In the genomic region with DNA sequence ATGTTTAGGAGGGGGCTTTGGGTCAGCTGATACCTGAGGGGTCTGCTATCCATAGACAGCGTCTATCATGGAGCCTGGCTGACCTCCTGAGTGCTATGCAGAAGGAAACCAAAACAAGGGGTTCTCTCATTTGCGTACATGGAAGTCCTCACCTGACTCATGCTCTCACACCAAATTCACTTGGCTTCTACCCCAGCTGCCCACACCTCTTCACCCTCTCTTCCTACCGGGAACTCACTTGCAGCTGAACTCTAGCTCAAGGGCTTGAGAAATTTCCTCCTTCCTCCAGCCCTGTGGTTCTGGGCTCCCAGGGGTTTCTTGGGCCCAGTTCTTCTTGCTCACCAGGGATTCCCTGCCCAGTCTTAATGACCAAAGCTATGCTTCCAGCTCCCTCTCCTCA, we compare ENCODE assay signal across 16 mouse cellular contexts. TPM values are rescaled to one million over a fixed set of nuclear protein-coding genes. Genes with fewer than 3 reads are reported as not detected.
DNase-seq lines count a peak whose midpoint lies in the region; ATAC-seq and TF ChIP-seq lines count a peak whose summit lies in the region.
"Had no signal": no experiment of that assay in that cellular context is flagged by ENCODE, and none has a peak within 500 bp of the region (broad histone marks: within the 10 kb centered on the region; RNA-seq: fewer than 3 reads in every experiment).

No protein-coding gene starts in this region.

- H3K27ac ChIP-seq in liver, embryonic 11.5 days (ENCODE audit: low read depth, low read length) = no peak overlapping the region
- peak overlapping the region; percentile 82 for H3K27ac ChIP-seq in bone marrow macrophage, adult 2 months (ENCODE audit: insufficient read depth, low read depth, low read length)
- no peak overlapping the region for H3K27ac ChIP-seq in intestine, postnatal 0 days (ENCODE audit: low read depth, low read length)
- H3K27ac ChIP-seq in heart, adult 2 months = no peak overlapping the region
- H3K27ac ChIP-seq: forebrain, embryonic 13.5 days; hindbrain, embryonic 13.5 days; kidney, postnatal 0 days; midbrain, embryonic 15.5 days had no signal

- H3K4me2 ChIP-seq in liver, embryonic 11.5 days = peak overlapping the region; percentile 12; the same call in 1 of the 2 replicates
- peak overlapping the region; percentile 28; the same call in 1 of the 2 replicates for H3K4me2 ChIP-seq in intestine, postnatal 0 days (replicated peaks; ENCODE audit: low read depth)
- H3K4me2 ChIP-seq: forebrain, embryonic 13.5 days; hindbrain, embryonic 13.5 days; midbrain, embryonic 15.5 days had no signal

- H3K9ac ChIP-seq in liver, embryonic 11.5 days (ENCODE audit: low read depth, low read length) = no peak overlapping the region
- no peak overlapping the region for H3K9ac ChIP-seq in intestine, postnatal 0 days (ENCODE audit: low read depth, low read length)
- no peak overlapping the region for H3K9ac ChIP-seq in heart, adult 2 months (ENCODE audit: low read depth, low read length)
- H3K9ac ChIP-seq: forebrain, embryonic 13.5 days; hindbrain, embryonic 13.5 days; midbrain, embryonic 15.5 days had no signal

- H3K4me1 ChIP-seq in liver, embryonic 11.5 days (replicated peaks; ENCODE audit: control insufficient read depth, insufficient read depth, low read length) = peaks cover 5% of the 10 kb centered on the region
- peaks cover 38% of the 10 kb centered on the region for H3K4me1 ChIP-seq in bone marrow macrophage, adult 2 months (ENCODE audit: control insufficient read depth, insufficient read depth, low read length)
- H3K4me1 ChIP-seq in intestine, postnatal 0 days (replicated peaks; ENCODE audit: control insufficient read depth, insufficient read depth, low read length) = 0 out of 2 replicates have a peak, but pooled peaks cover 4% of the 10 kb centered on the region
- peaks cover 45% of the 10 kb centered on the region for H3K4me1 ChIP-seq in megakaryocyte, embryonic 14.5 days
- no peaks in the 10 kb centered on the region for H3K4me1 ChIP-seq in heart, adult 2 months (ENCODE audit: control insufficient read depth, insufficient read depth, low read length)
- H3K4me1 ChIP-seq: forebrain, embryonic 13.5 days; hindbrain, embryonic 13.5 days; midbrain, embryonic 15.5 days had no signal

- no peak for TF ChIP-seq POLR2A in bone marrow macrophage, adult 2 months (IDR thresholded peaks at IDR 0.05; ENCODE audit: borderline replicate concordance, low read depth, low read length)
- TF ChIP-seq POLR2A in heart, adult 2 months (IDR thresholded peaks at IDR 0.05; ENCODE audit: insufficient read depth, low read depth, low read length) = no peak

- WGBS in liver, embryonic 11.5 days = 71% methylated on average over 3 of the region's 3 CpGs
- WGBS in intestine, postnatal 0 days = 72% methylated on average over 3 of the region's 3 CpGs
- 60% methylated on average over 3 of the region's 3 CpGs for WGBS in heart, adult 2 months

- ATAC-seq in liver, embryonic 11.5 days (replicated peaks; ENCODE audit: low FRiP score) = no peak
- ATAC-seq in intestine, postnatal 0 days = no peak
- ATAC-seq: activated CD4-positive, CD25-positive, alpha-beta regulatory T cell, adult 4 months; forebrain, embryonic 13.5 days; midbrain, embryonic 15.5 days; Patski had no signal

- no peaks in the 10 kb centered on the region for H3K9me3 ChIP-seq in liver, embryonic 11.5 days (ENCODE audit: control insufficient read depth, low read length)
- no peaks in the 10 kb centered on the region for H3K9me3 ChIP-seq in intestine, postnatal 0 days (ENCODE audit: control insufficient read depth)
- no peaks in the 10 kb centered on the region for H3K9me3 ChIP-seq in megakaryocyte, embryonic 14.5 days
- H3K9me3 ChIP-seq: forebrain, embryonic 13.5 days; hindbrain, embryonic 13.5 days; limb, embryonic 10.5 days; midbrain, embryonic 15.5 days had no signal

- intact Hi-C loops in heart, adult 2 months (cut with DNase I) = no loop called here
- intact Hi-C loops in heart, postnatal 36 days (cut with DNase I) = no loop called here

- no peaks in the 10 kb centered on the region for H3K79me2 ChIP-seq in heart, adult 2 months (replicated peaks; ENCODE audit: control insufficient read depth, insufficient read depth, low read length)

- no peak for TF ChIP-seq EP300 in heart, adult 2 months (IDR thresholded peaks at IDR 0.05; ENCODE audit: insufficient read depth, low read depth, low read length)

- no peaks in the 10 kb centered on the region for H3K36me3 ChIP-seq in liver, embryonic 11.5 days (ENCODE audit: control insufficient read depth, insufficient read depth, low read length)
- H3K36me3 ChIP-seq in intestine, postnatal 0 days (ENCODE audit: control insufficient read depth, insufficient read depth) = no peaks in the 10 kb centered on the region; the same call in 1 of the 2 replicates
- H3K36me3 ChIP-seq in megakaryocyte, embryonic 14.5 days (replicated peaks; ENCODE audit: low read length) = no peaks in the 10 kb centered on the region
- H3K36me3 ChIP-seq in heart, adult 2 months (ENCODE audit: control insufficient read depth, insufficient read depth, low read length) = no peaks in the 10 kb centered on the region
- H3K36me3 ChIP-seq: hindbrain, embryonic 13.5 days; limb, embryonic 10.5 days; midbrain, embryonic 15.5 days had no signal

- no peak overlapping the region for H3K4me3 ChIP-seq in liver, embryonic 11.5 days (ENCODE audit: low read depth, low read length)
- peak overlapping the region; percentile 53 for H3K4me3 ChIP-seq in bone marrow macrophage, adult 2 months (ENCODE audit: insufficient read depth, low read length)
- H3K4me3 ChIP-seq in intestine, postnatal 0 days (ENCODE audit: low read depth, low read length) = no peak overlapping the region
- H3K4me3 ChIP-seq in megakaryocyte, embryonic 14.5 days (replicated peaks) = peak overlapping the region; percentile 87
- H3K4me3 ChIP-seq in heart, adult 2 months = no peak overlapping the region
- H3K4me3 ChIP-seq: forebrain, embryonic 13.5 days; hindbrain, embryonic 13.5 days; limb, embryonic 10.5 days; midbrain, embryonic 15.5 days had no signal

- DNase-seq in liver, embryonic 11.5 days (ENCODE audit: low spot score) = no peak
- DNase-seq in liver = no peak
- no peak for DNase-seq in heart, adult 2 months
- no peak for DNase-seq in heart, postnatal 36 days
- DNase-seq: embryo, embryonic 11 days; kidney, adult 11 months had no signal

- no peaks in the 10 kb centered on the region for H3K27me3 ChIP-seq in liver, embryonic 11.5 days (replicated peaks; ENCODE audit: control insufficient read depth, insufficient read depth, low read length)
- H3K27me3 ChIP-seq in intestine, postnatal 0 days (replicated peaks; ENCODE audit: control insufficient read depth, insufficient read depth, low read length) = no peaks in the 10 kb centered on the region
- H3K27me3 ChIP-seq in megakaryocyte, embryonic 14.5 days (replicated peaks) = peaks cover 48% of the 10 kb centered on the region
- H3K27me3 ChIP-seq in heart, adult 2 months (ENCODE audit: control insufficient read depth, insufficient read depth, low read length) = no peaks in the 10 kb centered on the region
- H3K27me3 ChIP-seq: forebrain, embryonic 13.5 days; hindbrain, embryonic 13.5 days; midbrain, embryonic 15.5 days; Patski had no signal

- TF ChIP-seq CTCF in bone marrow macrophage, adult 2 months (IDR thresholded peaks at IDR 0.05; ENCODE audit: low read depth, low read length) = no peak
- no peak for TF ChIP-seq CTCF in intestine, postnatal 0 days (IDR thresholded peaks at IDR 0.05; ENCODE audit: low read depth)
- TF ChIP-seq CTCF in heart, adult 2 months (IDR thresholded peaks at IDR 0.05) = no peak

RNA-seq across cellular contexts. Expression of a gene that starts 0.6 kb away (rescaled TPM):
- polyA plus RNA-seq in liver, embryonic 11.5 days (2014; fragmentation: Nextera tagmentation; extraction: Ambion mirVana) = 0.73 and 0.85 TPM in 2 replicates
- 81.4 and 91.0 TPM in 2 replicates for polyA plus RNA-seq in bone marrow macrophage, adult 2 months (2012; ENCODE audit: insufficient read depth, insufficient read length, missing spikeins)
- polyA plus RNA-seq in intestine, postnatal 0 days (2015; fragmentation: Nextera tagmentation; extraction: Ambion mirVana) = 4.7 and 5.2 TPM in 2 replicates
- polyA plus RNA-seq in megakaryocyte, embryonic 14.5 days (2012; ENCODE audit: insufficient read depth, low replicate concordance) = 3.1 TPM in 1 of 2 replicates, not detected in the other
- total RNA-seq in heart, adult 2 months (2021) = 1 to 10 TPM; 1.7 to 1.8 TPM
- polyA plus RNA-seq in heart, adult 2 months (2012; rRNA removed) = 3.1 and 4.4 TPM in 2 replicates
- total RNA-seq in heart, postnatal 36 days (2021) = 1 to 10 TPM; 1.8 to 3.2 TPM
- polyA plus RNA-seq: Patski had no signal

RNA-seq across cellular contexts. Expression of a gene that starts 27.9 kb away (rescaled TPM):
- 241 and 245 TPM in 2 replicates for polyA plus RNA-seq in liver, embryonic 11.5 days (2014; fragmentation: Nextera tagmentation; extraction: Ambion mirVana)
- polyA plus RNA-seq in bone marrow macrophage, adult 2 months (2012; ENCODE audit: insufficient read depth, insufficient read length, missing spikeins) = 140 and 155 TPM in 2 replicates
- polyA plus RNA-seq in intestine, postnatal 0 days (2015; fragmentation: Nextera tagmentation; extraction: Ambion mirVana) = 119 and 120 TPM in 2 replicates
- polyA plus RNA-seq in megakaryocyte, embryonic 14.5 days (2012; ENCODE audit: insufficient read depth, low replicate concordance) = 96.7 and 198 TPM in 2 replicates
- 10 to 100 TPM; 53.3 to 58.8 TPM for total RNA-seq in heart, adult 2 months (2021)
- polyA plus RNA-seq in heart, adult 2 months (2012; rRNA removed) = 29.1 and 40.0 TPM in 2 replicates
- total RNA-seq in heart, postnatal 36 days (2021) = 10 to 100 TPM; 50.9 to 63.2 TPM

RNA-seq across cellular contexts. Expression of a gene that starts 29.8 kb away (rescaled TPM):
- polyA plus RNA-seq in liver, embryonic 11.5 days (2014; fragmentation: Nextera tagmentation; extraction: Ambion mirVana) = 1,813 and 1,952 TPM in 2 replicates
- polyA plus RNA-seq in bone marrow macrophage, adult 2 months (2012; ENCODE audit: insufficient read depth, insufficient read length, missing spikeins) = 539 and 589 TPM in 2 replicates
- 1,746 and 1,835 TPM in 2 replicates for polyA plus RNA-seq in intestine, postnatal 0 days (2015; fragmentation: Nextera tagmentation; extraction: Ambion mirVana)
- polyA plus RNA-seq in megakaryocyte, embryonic 14.5 days (2012; ENCODE audit: insufficient read depth, low replicate concordance) = 55.6 and 352 TPM in 2 replicates
- total RNA-seq in heart, adult 2 months (2021) = 100 to 1,000 TPM; 287 to 299 TPM
- 146 and 164 TPM in 2 replicates for polyA plus RNA-seq in heart, adult 2 months (2012; rRNA removed)
- 100 to 1,000 TPM; 311 to 330 TPM for total RNA-seq in heart, postnatal 36 days (2021)

RNA-seq across cellular contexts. Expression of a gene that starts 53.0 kb away (rescaled TPM):
- 10.2 and 10.5 TPM in 2 replicates for polyA plus RNA-seq in liver, embryonic 11.5 days (2014; fragmentation: Nextera tagmentation; extraction: Ambion mirVana)
- 12.8 and 13.8 TPM in 2 replicates for polyA plus RNA-seq in bone marrow macrophage, adult 2 months (2012; ENCODE audit: insufficient read depth, insufficient read length, missing spikeins)
- 17.2 and 18.0 TPM in 2 replicates for polyA plus RNA-seq in intestine, postnatal 0 days (2015; fragmentation: Nextera tagmentation; extraction: Ambion mirVana)
- polyA plus RNA-seq in megakaryocyte, embryonic 14.5 days (2012; ENCODE audit: insufficient read depth, low replicate concordance) = 23.7 and 27.2 TPM in 2 replicates
- total RNA-seq in heart, adult 2 months (2021) = 1 to 10 TPM; 2.5 to 3.3 TPM
- polyA plus RNA-seq in heart, adult 2 months (2012; rRNA removed) = 3.4 and 4.3 TPM in 2 replicates
- total RNA-seq in heart, postnatal 36 days (2021) = 1 to 10 TPM; 3.3 to 4.1 TPM

Comparison
In these comparisons a context has a peak if more than half of its experiments do, and no peak if none do; other contexts are left out.
1. H3K4me3 ChIP-seq: peak in bone marrow macrophage, adult 2 months (single experiment) and megakaryocyte, embryonic 14.5 days (single experiment); none in liver, embryonic 11.5 days (single experiment), intestine, postnatal 0 days (single experiment) and heart, adult 2 months (single experiment).
2. RNA of a gene that starts 0.6 kb away (polyA plus RNA-seq): 81.4 to 91.0 TPM in bone marrow macrophage, adult 2 months; 4.7 to 5.2 TPM in intestine, postnatal 0 days, 3.1 to 4.4 TPM in heart, adult 2 months, 3.1 TPM in megakaryocyte, embryonic 14.5 days and 0.73 to 0.85 TPM in liver, embryonic 11.5 days; every median in the first group is over 10 times any median in the second.